Mouse (Mus musculus) heart, embryonic 13.5 days (tissue): ENCODE measurements around the gene Cblb. TPM values are rescaled to one million over a fixed set of nuclear protein-coding genes. Genes with fewer than 3 reads are reported as not detected.
A peak's percentile ranks its signal among the peaks of the same experiment; 100 is the strongest.

Experiments used
- ATAC-seq: fragments of 200-750 bp; cut with Nextera tagmentation; 2 replicates; pipeline ENCODE4 v1.8.0; 2017; ENCODE audit warnings: moderate TSS enrichment; ENCODE audit not compliant: insufficient number of reproducible peaks, low FRiP score, low TSS enrichment; ENCODE audit errors: extremely low read depth
- H3K27ac ChIP-seq: fragments of 300-500 bp; sonication (generic); replicated peaks from 2 replicates; pipeline ENCODE4 v1.5.1; 2015; ENCODE audit warnings: moderate library complexity, mild to moderate bottlenecking, inconsistent platforms
- H3K27me3 ChIP-seq: fragments of 300-500 bp; sonication (generic); replicated peaks from 2 replicates; pipeline ENCODE4 v1.6.1; 2015; ENCODE audit warnings: mild to moderate bottlenecking, inconsistent platforms
- H3K36me3 ChIP-seq: fragments of 300-500 bp; sonication (generic); 2 replicates; pipeline ENCODE4 v1.6.1; 2015; ENCODE audit warnings: mild to moderate bottlenecking, inconsistent platforms
- H3K4me1 ChIP-seq: fragments of 300-500 bp; sonication (generic); 2 replicates; pipeline ENCODE4 v1.6.1; 2015; ENCODE audit warnings: inconsistent platforms
- H3K4me2 ChIP-seq: fragments of 300-500 bp; sonication (generic); 2 replicates; pipeline ENCODE4 v1.6.1; 2015; ENCODE audit warnings: inconsistent platforms, mild to moderate bottlenecking, moderate library complexity
- H3K4me3 ChIP-seq: fragments of 300-500 bp; sonication (generic); 2 replicates; pipeline ENCODE4 v1.5.1; 2015; ENCODE audit warnings: moderate library complexity, mild to moderate bottlenecking, inconsistent platforms
- H3K9ac ChIP-seq: fragments of 300-500 bp; sonication (generic); 2 replicates; pipeline ENCODE4 v1.6.1; 2015; ENCODE audit warnings: inconsistent platforms, mild to moderate bottlenecking, moderate library complexity
- H3K9me3 ChIP-seq: fragments of 300-500 bp; sonication (generic); 2 replicates; pipeline ENCODE4 v1.6.1; 2016; ENCODE audit warnings: inconsistent platforms
- WGBS: fragments of 180-500 bp; shearing (Covaris S2); methylation state at CpG from one replicate; pipeline ENCODE4 v1.1.7; 2015; ENCODE audit warnings: mixed read lengths; 5-methylcytosine and 5-hydroxymethylcytosine counted together
- polyA plus RNA-seq: library from polyadenylated mRNA; unstranded; fragments of >200 nt; fragmentation: Nextera tagmentation; extraction: Ambion mirVana; gene quantifications from 2 replicates; pipeline ENCODE4 v1.2.1, GENCODE M21; 2015

Cblb gene
- polyA plus RNA-seq, 1 experiment from 2014 or later: 9.2 TPM

DNA sequence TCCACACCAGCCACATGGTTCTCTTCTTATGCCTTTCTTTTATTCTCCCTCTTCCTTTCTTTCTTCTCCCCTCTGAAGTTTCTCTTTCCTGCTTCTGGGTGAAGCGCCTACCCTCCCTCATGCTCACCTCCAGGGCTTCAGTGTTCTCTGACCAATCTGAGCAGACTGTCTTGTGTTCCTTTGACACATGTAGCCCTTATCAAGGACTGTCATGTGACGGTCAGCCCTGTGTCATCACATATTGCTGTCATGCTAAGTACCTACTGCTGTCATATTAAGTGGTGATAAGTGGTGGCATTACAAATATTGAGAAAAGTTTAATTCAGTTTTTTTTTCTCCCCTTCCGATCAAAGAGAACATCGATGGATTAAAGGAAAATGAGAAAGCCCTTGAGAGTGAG lies 28.5 kb downstream of the Cblb start:
- Histone ChIP-seq H3K9me3 (no peaks in the 10 kb centered on the region), H3K27ac (peak overlapping the region; percentile 79), H3K4me3 (no peak overlapping the region), H3K27me3 (0 out of 2 replicates have a peak, but pooled peaks cover 3% of the 10 kb centered on the region), H3K4me2 (peak overlapping the region; percentile 30), H3K36me3 (no peaks in the 10 kb centered on the region; the same call in 1 of the 2 replicates), H3K9ac (peak overlapping the region; percentile 55), H3K4me1 (peaks cover 78% of the 10 kb centered on the region)
- no peak for ATAC-seq
- 48% methylated on average over 4 of the region's 4 CpGs for WGBS

DNA sequence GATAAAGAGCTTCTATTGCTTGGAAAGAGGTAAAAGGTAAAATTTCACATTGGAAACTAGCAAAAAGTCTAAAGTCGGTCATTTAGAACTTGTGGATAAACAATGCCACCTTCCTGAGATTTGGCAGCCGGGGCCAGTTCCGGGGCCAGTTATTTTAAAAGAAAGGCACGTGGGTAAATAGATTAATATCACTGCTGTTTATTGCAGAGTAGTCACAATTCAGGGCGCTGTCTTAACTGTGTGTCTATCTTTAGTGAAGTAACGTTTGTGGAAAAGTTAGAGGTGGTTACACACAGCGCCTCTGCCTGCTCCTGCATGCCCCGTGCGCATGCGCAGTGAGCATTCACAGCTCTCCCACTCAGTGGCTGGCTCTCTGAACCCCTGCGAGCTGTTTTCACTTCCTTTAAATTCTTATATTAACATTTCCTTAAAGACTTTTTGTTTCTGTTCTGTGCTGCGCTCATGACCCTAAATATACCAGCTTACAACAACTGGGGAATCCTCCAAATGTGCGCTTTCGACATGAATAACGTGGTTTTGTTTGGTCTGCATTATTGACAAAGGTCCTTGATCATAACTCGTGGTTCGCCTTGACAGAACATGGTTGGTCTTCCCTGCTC lies 29.2 kb downstream of the Cblb start:
- 0 out of 2 replicates have a peak, but pooled peaks cover 3% of the 10 kb centered on the region for H3K27me3 ChIP-seq
- H3K4me2 ChIP-seq: peak overlapping the region; percentile 53
- peak overlapping the region; percentile 83 for H3K27ac ChIP-seq
- ATAC-seq: no peak
- H3K4me3 ChIP-seq: 0 out of 2 replicates have a peak overlapping the region, but pooled peaks have one; percentile 1
- peak overlapping the region; percentile 1 for H3K9ac ChIP-seq
- H3K4me1 ChIP-seq: peaks cover 77% of the 10 kb centered on the region
- WGBS: 66% methylated on average over 17 of the region's 17 CpGs
- no peaks in the 10 kb centered on the region; the same call in 1 of the 2 replicates for H3K36me3 ChIP-seq
- no peaks in the 10 kb centered on the region for H3K9me3 ChIP-seq

DNA sequence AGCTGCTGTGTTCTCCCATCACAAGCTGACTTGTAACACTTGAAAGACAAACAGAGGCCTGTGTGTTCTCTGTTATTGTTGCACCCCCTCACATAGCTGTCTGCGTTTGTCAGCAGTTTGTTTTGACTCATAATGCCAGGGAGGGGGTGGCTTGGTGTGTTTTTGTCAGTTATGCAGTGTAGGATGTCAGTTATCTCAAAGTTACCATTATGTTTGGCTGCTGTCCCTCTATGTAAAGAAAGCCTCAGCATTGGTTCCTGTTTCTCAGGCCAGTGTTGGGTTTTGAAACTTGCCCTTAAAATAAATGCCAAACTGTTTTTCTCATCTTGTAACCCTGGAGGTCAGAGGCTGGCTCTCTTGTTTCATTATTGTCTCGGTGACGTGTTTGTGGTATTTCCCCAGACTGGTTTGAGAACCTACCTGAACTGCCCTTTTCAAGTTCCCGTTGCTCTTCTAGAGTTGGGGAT lies 30.0 kb downstream of the Cblb start:
- WGBS: 44% methylated on average over 4 of the region's 4 CpGs

DNA sequence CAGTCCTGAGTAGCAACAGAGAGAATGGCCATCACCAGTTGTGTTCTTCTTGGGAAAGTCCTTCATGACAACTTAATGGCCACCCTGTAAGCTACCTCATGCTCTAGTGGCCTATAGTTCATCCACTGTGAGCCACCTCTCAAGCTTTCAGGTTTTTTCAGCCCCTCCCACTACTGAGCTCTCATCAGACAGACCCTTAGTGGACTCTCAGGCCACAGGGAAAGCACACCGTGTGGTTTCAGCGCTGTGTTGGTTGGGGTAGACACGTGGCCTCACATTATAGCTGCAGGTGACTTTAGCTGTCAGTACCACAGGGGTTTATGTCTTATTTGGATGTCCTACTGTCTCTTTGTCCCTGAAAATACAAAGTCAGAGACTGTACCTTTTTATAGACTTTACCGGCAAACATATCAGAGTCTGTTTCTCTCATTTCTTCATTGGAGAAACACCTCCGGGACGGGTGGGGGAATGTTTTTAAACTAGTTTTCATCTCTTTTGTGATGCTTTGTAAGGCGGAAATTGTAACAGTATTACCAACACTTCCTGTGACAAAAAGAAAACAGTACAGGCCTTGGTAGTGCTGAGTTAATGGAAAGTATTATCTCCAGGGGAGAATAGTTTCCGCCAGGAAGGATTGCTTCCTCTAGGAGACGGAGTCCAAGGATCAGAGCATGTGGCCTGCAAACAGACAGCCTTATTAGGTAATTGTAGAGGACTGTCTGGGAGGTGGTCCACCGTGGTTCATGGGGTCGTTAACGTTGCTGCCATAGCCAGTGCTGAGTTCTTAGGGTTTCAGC lies 33.5 kb downstream of the Cblb start:
- WGBS: 43% methylated on average over 12 of the region's 12 CpGs
- no peaks in the 10 kb centered on the region; the same call in 1 of the 2 replicates for H3K27me3 ChIP-seq
- peaks cover 78% of the 10 kb centered on the region for H3K4me1 ChIP-seq
- H3K9me3 ChIP-seq: no peaks in the 10 kb centered on the region
- H3K36me3 ChIP-seq: no peaks in the 10 kb centered on the region
- H3K27ac ChIP-seq: peak overlapping the region; percentile 66
- no peak overlapping the region for H3K4me2 ChIP-seq
- no peak overlapping the region for H3K4me3 ChIP-seq
- no peak; the same call in 1 of the 2 replicates for ATAC-seq
- no peak overlapping the region for H3K9ac ChIP-seq

More for the DNA sequence above, 30.0 kb downstream of the Cblb start:
- H3K36me3 ChIP-seq: no peaks in the 10 kb centered on the region
- no peaks in the 10 kb centered on the region for H3K9me3 ChIP-seq
- no peak overlapping the region; the same call in 1 of the 2 replicates for H3K9ac ChIP-seq
- H3K27me3 ChIP-seq: 0 out of 2 replicates have a peak, but pooled peaks cover 3% of the 10 kb centered on the region
- peak overlapping the region; percentile 83 for H3K27ac ChIP-seq
- no peak overlapping the region for H3K4me3 ChIP-seq
- peaks cover 75% of the 10 kb centered on the region for H3K4me1 ChIP-seq
- no peak for ATAC-seq
- peak overlapping the region; percentile 53 for H3K4me2 ChIP-seq

DNA sequence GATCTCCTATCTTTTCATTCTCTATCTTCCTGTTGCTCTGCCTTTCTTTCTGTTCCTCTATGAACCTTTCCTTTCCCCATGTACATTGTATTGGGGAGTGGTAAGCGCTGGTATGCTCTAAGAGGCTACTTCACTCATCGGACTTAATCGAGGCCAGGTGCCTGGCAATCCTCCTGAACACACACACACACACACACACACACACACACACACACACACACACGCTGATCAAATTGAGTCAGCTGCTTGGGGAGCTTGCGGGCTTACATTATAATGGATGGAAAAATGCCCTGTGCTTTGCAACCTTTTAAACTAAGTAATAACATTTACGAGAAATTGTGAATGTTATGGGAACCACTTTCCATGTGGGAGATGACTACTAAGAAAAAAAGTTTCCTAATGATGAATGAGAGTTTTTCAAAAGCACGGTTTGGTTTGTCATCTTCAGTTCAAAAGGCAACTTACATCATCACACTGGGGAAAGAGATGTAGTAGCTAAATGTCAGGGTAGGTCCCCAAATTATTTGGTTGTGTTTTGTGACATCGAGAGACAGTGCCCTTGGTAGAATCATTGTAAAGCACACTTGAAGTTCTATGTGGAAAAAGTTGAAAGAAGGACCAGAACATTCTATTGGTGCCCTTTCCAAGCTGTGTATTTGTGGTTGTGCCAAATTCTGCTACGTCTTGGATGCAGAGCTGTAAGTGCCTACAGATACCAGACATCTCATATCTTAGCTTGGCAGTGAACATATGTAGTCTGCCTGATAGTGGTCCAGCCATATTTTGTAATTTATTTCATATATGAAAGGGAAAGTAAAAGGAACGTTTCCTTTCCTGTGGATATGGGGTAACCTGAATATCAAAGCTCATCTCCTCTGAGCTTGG lies 36.8 kb downstream of the Cblb start:
- no peak overlapping the region for H3K27ac ChIP-seq
- H3K9me3 ChIP-seq: no peaks in the 10 kb centered on the region
- no peak overlapping the region for H3K4me3 ChIP-seq
- WGBS: 70% methylated on average over 10 of the region's 10 CpGs
- H3K9ac ChIP-seq: no peak overlapping the region
- H3K27me3 ChIP-seq: peaks cover 9% of the 10 kb centered on the region; the same call in 1 of the 2 replicates
- ATAC-seq: no peak
- H3K4me1 ChIP-seq: peaks cover 81% of the 10 kb centered on the region
- H3K36me3 ChIP-seq: no peaks in the 10 kb centered on the region
- H3K4me2 ChIP-seq: no peak overlapping the region

DNA sequence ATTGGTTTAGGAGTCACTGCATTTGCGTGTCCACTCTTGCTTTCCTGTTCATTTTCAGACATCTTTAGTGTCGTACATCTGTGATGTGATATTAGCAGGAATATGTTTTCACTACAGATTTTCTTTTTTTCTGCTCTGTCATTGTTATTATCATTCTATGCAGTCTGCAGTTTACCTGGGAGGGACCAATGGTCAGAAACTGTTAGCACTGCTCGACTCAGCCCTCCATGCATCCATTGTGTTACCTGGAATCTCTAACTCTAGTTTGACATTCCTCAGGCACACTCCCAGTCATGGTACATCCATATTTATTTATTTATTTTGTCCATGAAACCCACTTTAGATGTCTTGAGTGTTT lies 37.5 kb downstream of the Cblb start:
- Histone ChIP-seq H3K9ac (no peak overlapping the region), H3K4me1 (peaks cover 86% of the 10 kb centered on the region)
- WGBS: 81% methylated on average over 3 of the region's 3 CpGs

DNA sequence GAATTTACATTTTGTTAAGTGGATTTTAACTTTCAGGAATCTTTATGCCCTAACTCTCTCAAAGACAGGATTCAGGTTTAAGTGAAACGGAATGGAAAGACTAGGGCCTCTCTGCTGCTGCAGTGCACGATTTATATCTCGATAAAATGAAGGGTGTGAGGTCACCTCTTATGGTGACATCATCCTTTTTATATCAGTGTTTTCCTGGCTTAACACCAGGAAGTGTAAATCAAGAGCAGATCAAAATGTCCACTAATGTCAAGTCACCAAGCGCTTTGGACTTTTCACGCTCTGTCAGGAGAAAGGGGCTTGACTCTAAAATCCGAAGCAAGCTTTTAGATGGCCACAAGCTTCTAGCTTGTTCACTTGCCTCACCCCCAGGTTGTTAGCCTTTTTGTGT lies 38.6 kb downstream of the Cblb start:
- 53% methylated on average over 6 of the region's 6 CpGs for WGBS
- no peak overlapping the region for H3K4me2 ChIP-seq

More for the DNA sequence above, 37.5 kb downstream of the Cblb start:
- Histone ChIP-seq H3K9me3 (no peaks in the 10 kb centered on the region), H3K27ac (no peak overlapping the region), H3K27me3 (peaks cover 9% of the 10 kb centered on the region; the same call in 1 of the 2 replicates), H3K36me3 (no peaks in the 10 kb centered on the region), H3K4me2 (no peak overlapping the region), H3K4me3 (no peak overlapping the region)
- no peak for ATAC-seq

DNA sequence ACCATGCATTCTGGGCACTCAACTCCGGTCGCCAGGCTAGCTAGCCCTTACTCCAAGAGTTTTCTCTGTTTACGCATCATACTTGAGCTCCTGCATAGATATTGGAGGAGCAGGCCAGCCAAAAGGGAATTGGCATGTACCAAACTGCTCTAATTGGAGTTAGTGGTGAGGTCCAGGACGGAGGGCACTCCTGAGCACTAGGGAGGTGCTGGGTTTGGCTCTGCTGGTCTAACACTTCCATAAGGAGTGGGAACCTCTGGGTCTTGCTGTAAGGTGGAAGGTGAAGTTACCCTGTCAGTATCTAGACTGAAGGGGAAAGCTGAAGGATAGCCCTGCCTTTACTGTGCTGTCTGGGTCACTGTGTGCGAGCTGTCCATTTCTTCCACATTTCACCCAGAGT lies 39.1 kb downstream of the Cblb start:
- Histone ChIP-seq H3K27me3 (peaks cover 9% of the 10 kb centered on the region; the same call in 1 of the 2 replicates), H3K9me3 (no peaks in the 10 kb centered on the region), H3K4me2 (no peak overlapping the region), H3K36me3 (no peaks in the 10 kb centered on the region), H3K9ac (no peak overlapping the region), H3K4me1 (peaks cover 75% of the 10 kb centered on the region), H3K4me3 (no peak overlapping the region), H3K27ac (peak overlapping the region; percentile 91)
- 84% methylated on average over 5 of the region's 5 CpGs for WGBS
- no peak for ATAC-seq

More for the DNA sequence above, 38.6 kb downstream of the Cblb start:
- ATAC-seq: no peak
- Histone ChIP-seq H3K4me3 (no peak overlapping the region), H3K36me3 (no peaks in the 10 kb centered on the region), H3K27ac (peak overlapping the region; percentile 91), H3K4me1 (peaks cover 79% of the 10 kb centered on the region), H3K9ac (no peak overlapping the region), H3K27me3 (peaks cover 9% of the 10 kb centered on the region; the same call in 1 of the 2 replicates), H3K9me3 (no peaks in the 10 kb centered on the region)

DNA sequence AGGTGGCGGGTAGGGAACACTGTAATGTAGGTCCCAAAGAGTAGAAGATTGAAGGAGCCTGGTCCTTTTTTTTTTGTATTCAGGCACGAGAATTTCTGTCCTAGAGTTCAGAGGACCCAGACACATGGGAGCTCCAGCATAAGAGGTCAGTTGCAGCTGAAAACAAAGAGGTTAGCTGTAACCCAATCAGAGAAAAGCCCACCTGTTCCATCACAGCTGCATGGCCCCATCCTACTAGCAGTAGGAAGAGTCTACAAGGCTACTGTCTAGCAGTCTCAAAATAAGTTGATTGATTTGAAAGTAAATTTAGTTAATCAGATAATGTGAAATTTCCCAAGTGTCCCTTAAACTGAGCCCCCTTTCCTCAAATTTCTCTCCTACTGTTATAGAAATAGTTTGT lies 40.3 kb downstream of the Cblb start:
- Histone ChIP-seq H3K27ac (peak overlapping the region; percentile 91), H3K4me3 (no peak overlapping the region), H3K4me2 (peak overlapping the region; percentile 37; the same call in 1 of the 2 replicates), H3K4me1 (peaks cover 76% of the 10 kb centered on the region), H3K36me3 (no peaks in the 10 kb centered on the region), H3K9ac (no peak overlapping the region), H3K27me3 (peaks cover 9% of the 10 kb centered on the region; the same call in 1 of the 2 replicates), H3K9me3 (no peaks in the 10 kb centered on the region)
- ATAC-seq: no peak
- WGBS: 42% methylated on average over 2 of the region's 2 CpGs

DNA sequence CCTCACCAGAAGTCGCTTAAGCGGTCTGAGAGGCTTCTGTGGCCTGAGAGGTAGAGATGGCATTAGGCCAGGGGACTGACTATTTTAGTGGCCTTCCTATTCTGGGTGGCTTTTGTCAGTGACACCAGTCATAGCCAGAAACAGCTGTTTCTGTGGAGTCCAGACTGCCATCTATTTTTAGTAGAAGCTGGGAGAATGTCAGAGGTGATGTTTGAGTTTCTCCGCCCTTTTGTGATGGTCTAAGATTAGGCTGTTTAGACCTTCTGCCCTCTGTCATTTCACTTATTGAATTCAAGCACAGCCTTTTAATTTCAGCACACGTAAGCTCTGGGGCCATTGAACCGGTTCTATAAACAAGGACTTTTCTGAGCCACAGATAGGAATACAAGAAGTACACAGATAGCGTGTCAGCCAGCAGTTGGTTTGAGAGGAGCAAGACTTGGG lies 40.8 kb downstream of the Cblb start:
- Histone ChIP-seq H3K4me2 (peak overlapping the region; percentile 37), H3K9me3 (no peaks in the 10 kb centered on the region), H3K36me3 (no peaks in the 10 kb centered on the region), H3K4me3 (no peak overlapping the region), H3K27me3 (peaks cover 9% of the 10 kb centered on the region; the same call in 1 of the 2 replicates), H3K4me1 (peaks cover 76% of the 10 kb centered on the region), H3K27ac (peak overlapping the region; percentile 91), H3K9ac (0 out of 2 replicates have a peak overlapping the region, but pooled peaks have one; percentile 20)
- 18% methylated on average over 6 of the region's 6 CpGs for WGBS
- peak; percentile 66 for ATAC-seq
